Mouse (Mus musculus) mesoderm, embryonic 11.5 days (tissue): ENCODE data around the gene Cdk14.

Experiments
- DNase-seq: peaks from one replicate; pipeline ENCODE4 v3.0.0-alpha.2; 2012; ENCODE audit warnings: low read depth, low spot score

Gene Cdk14

GRCm38 (mm10) chr5:5185987-5186742 is 233.9 kb downstream of the Cdk14 start:
- no peak for DNase-seq

- no peak for DNase-seq
Measured at GRCm38 (mm10) chr5:5185521-5185920, 234.6 kb downstream of the Cdk14 start.

DNA sequence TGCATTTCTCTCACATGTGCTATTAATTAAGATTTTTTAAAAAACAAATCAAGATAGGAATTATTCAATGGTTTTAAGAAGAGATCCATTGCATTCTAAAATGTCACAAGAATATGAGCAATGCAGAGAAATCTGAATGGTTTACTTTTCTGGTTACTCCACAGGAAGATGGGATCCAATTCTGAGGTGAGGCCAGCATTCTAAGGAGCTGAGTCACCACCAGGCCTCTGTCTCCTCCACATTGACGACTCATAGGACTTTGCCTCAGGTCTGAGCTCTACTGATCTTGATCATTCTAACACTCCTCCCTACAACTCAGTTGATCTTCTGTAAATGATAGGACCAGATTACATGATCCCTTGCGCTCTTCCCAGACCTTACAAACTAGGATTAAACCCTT is 239.4 kb downstream of the Cdk14 start:
- no peak for DNase-seq

- no peak for DNase-seq
Measured at GRCm38 (mm10) chr5:5180311-5180710, 239.8 kb downstream of the Cdk14 start.

DNA sequence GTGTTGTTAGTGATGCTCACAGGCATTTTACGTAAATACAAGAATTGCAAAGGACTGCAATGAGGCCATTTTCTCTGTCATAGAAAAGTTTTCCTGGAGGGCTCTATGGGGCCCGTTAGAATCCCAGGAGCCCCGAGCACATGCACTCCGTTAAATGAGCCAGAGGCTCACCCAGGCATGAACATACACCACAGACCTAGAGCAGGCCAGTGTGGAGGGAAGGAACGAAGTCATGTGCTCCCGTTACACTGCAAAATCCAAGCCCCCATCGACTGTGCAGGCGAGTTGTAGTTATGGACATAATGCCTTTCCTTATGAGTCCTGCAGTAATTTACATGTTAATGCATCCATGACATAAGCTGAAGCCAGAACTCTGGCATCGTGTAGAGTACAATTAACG is 244.1 kb downstream of the Cdk14 start:
- no peak for DNase-seq

DNA sequence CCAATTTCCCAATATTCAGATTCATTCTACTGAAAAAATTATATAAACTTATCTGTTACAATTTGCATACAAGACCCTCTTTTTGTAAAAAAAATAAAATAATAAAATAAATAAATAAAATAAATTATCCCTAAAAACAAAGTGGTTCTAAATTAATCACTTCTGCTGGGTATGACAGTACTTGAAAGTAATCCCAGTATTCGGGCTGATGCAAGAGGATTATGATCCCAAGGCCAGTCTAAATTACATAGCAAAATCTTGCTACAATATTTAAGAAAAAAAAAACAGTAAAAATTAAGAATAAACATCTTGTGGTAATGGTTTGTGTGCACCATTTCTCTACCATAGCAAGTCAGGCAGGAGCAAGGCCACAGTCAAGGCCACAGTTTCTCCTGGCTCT is 244.5 kb downstream of the Cdk14 start:
- no peak for DNase-seq

DNA sequence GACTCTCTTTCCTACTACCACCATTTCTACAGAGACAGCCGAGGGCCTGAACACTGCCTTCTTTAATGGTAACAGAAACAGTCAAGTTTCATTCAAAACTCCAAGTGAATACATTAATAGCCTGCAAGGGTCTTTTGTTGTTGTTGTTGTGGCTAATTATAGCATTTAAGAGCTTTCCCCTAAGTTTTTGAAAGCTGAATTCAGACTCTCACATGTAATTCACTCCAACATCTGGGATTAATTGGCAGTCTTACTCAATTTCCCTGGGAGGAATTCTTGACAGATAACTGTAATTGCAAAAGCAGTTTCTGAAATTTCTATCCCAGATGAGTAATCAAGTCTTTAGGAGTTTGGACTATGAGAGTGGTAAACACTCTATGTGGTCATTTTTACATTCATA is 245.0 kb downstream of the Cdk14 start:
- no peak for DNase-seq

DNA sequence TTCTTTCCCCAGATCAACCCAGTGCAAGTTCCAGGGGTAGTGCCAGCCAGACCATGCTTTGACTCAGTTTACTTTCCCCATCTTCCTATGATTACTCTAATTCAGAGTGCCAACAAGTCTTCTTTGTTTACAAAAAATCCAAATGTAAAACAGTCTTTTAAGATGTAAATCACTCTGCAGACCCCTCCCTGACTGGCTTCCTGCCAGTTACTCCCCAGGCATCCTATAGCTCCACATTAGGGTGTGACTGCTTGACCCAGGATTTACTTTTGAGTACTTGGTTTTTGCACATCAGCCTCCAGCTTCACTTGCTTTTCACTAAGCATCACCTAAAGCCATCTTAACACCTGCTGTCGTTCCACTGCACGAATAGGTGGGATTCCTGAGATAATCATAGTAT is 254.0 kb downstream of the Cdk14 start:
- DNase-seq: no peak

DNA sequence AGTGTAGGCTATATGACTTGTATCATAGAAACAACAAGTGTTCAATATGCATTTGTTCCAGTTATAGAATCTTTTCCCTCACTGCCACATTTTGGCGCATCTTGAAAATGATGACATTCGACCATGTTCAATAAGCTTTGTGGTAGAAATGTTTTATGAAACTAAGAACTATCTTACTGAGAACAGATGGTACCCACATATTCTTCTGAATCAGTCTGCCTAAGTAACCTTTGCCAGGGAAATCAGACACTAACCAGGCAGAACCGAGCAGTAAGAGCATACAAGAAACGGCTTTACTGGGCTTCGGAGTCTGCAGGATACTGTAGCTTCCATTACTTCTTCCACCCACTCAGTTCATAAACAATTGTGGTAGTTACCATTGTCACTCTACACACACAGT is 255.8 kb downstream of the Cdk14 start:
- DNase-seq: no peak

DNA sequence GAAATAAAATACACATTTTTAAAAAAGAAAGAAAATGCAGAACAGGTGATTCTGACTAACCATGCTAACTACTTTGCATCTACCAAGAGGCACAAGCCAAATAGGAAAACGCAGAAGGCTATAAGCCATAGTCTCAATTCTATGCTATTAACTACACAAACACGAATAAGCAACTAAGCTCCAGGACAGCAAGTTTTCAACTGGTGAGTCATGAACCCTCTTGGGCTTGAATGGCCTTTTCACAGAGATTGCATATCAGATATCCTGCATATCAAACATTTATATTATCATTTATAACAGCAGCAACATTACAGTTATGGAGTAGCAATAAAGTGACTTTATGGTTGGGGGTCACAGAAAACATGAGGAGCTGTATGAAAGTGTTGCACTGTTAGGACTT is 256.3 kb downstream of the Cdk14 start:
- DNase-seq: no peak

DNA sequence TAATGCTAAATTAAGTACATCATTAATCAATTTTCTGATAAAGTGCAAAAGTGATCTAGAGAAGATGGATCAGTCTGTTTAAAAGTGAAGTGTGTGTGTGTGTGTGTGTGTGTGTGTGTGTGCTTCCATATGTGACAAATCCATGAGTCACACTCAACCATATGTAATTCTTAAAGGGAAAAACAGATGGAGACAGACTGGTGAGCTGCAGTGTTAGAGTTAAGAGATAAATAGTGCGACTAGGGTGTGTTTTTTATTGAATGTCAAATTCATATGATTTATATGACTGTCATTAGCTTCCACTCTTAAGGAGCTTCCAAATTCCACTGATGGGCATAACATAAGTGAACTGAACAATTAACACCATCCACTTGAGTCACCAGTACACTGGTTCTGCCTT is 260.6 kb downstream of the Cdk14 start:
- no peak for DNase-seq

- no peak for DNase-seq
Measured at GRCm38 (mm10) chr5:5139855-5140254, 280.3 kb downstream of the Cdk14 start.

GRCm38 (mm10) chr5:5134905-5135511 is 285.1 kb downstream of the Cdk14 start:
- no peak for DNase-seq

- DNase-seq: no peak
Measured at GRCm38 (mm10) chr5:5134143-5134904, 285.8 kb downstream of the Cdk14 start.

DNA sequence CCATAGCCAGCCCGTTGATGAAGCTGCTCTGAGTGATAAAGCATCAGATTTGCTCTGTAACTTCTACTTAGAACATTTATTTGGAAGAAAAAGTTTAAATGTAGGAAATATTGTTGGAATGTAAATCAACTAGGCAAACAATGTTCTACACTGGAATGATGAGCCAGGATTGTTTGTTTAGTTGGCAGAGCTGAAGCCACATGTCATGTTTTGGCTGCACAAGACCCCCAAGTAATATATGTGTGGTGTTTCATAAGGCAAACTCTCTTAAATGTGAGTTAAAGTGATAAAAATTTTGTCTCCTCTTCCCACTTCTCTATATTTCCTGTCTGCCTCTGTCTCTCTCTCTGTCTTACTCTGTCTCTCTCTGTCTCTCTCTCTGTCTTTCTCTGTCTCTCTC is 291.3 kb downstream of the Cdk14 start:
- DNase-seq: no peak

DNA sequence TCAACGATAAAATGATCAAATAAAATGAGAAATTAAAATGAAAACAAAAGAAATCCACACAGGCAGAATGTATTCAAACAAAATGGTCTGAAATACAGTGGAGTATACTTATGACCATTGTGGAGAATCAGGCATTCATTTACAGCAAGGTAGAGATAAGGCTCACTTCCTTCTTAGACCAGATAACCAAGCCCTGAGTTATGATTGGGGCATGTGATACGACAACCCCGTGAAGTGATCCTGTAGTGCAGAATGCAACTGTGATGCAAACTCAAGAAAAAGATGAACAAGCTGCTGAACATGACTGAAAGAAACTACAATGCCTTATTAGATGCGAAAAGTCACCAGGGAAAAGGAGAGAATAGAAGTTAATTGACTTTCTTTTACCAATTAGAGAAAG is 295.5 kb downstream of the Cdk14 start:
- no peak for DNase-seq

GRCm38 (mm10) chr5:5116775-5117522 is 303.2 kb downstream of the Cdk14 start:
- no peak for DNase-seq

DNA sequence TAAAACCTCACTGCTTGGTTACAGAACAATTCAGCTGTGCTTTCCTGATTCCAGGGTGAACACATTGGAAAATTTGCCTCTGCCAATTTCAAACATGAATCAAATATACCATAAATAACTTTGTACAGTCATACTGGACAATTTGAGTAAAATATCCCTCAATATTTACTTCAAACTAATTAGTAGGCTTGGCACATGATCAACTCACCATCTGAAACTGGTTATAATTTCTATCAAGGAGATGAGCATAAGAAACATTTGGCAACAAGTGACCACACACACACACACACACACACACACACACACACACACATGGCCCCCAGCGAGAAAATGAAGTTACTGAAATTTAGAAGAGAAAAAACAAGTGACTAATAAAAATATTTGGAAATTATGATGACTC is 304.6 kb downstream of the Cdk14 start:
- no peak for DNase-seq

GRCm38 (mm10) chr5:5109621-5110020 is 310.5 kb downstream of the Cdk14 start:
- no peak for DNase-seq

DNA sequence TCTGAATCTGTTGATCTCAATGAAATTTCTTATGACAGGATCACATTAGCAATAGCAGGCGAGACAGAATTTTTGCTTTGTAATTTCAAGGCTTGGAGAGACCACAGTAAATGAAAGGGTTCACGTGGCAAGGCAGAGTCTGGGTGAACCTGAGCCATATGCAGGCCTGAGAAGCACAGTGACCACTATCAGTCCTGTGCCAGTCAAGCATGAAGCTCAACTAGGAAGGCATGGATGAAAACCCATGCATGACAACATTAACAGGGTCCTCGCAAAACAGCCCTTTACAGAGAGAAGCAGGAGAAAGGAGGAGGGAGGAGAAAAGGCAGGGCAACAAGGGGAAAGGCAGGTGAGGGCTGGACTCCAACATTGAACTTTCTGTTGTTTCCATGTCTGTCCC is 311.1 kb downstream of the Cdk14 start:
- DNase-seq: no peak

DNA sequence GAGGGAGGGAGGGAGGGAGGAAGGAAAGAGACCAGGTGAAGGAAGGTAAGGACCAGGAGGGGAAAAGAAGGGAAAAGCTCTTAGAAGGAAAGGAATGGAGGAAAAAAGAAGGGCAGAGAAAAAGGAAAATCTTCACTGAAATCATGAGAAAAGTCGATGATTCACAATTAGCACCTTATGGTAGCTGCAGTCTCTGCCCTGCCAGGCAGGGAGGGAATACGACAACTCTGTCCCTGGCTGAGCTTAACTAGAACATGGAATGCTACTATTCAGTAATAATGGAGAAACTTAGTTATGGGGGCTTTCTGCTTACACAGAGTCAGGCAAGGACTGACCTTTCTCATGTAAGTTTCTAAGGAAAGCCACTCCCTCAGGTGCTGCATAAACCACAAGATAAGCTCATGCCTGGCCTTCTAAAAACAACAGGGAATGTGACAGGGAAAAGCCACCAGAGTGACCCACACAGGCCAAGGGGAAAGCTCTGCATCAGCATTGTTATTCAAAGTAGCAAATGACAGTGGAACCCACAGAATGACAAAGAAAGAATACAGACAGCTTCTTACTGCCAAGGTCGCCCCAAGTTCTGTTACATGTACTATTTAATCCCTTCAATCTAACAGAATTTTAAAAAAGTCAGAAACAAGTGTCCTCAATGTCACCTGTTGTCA is 323.7 kb downstream of the Cdk14 start:
- DNase-seq: no peak

DNA sequence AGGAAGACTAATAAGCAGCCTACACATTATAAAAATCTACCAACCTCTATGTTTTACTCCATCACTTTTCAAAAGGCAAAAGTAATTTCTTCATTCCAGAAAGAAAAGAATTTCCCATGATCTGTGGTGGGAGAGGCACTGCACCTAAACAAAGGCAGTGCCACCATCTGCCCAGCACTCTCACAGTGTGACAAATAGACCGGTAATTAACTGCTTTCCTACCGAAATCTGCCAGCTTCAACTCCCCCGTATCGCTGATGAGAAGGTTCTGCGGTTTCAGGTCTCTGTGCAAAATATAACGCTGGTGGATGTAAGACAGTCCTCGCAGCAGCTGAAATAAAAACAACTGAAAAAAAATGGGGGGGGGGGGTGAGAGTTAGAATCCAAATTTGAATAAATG is 327.4 kb downstream of the Cdk14 start:
- no peak for DNase-seq
